Mouse (Mus musculus): ENCODE data around the gene Spin2e.
"Not testable (repeated sequence)": the region's sequence is repeated elsewhere in the genome, so short reads cannot be mapped to it uniquely, and the experiment has no call there.

Spin2e gene

GRCm38 (mm10) chrX:31618820-31619219, at the start of gene Spin2e:
Spin2e (minus strand) TSS chrX:31618920.
- in situ Hi-C loops (cut with MseI, MboI): not testable (repeated sequence)

- in situ Hi-C loops (cut with MseI, MboI): not testable (repeated sequence)
Observed at GRCm38 (mm10) chrX:31574183-31574582, 44.5 kb downstream of the Spin2e start, which contains the start of gene Gm21883. Gm21883 (minus strand) TSS chrX:31574283.
